Mouse (Mus musculus) urinary bladder, adult 2 months (tissue): Measurements from ENCODE around the gene Dscam. TPM values are rescaled to one million over a fixed set of nuclear protein-coding genes. Genes with fewer than 3 reads are reported as not detected.

Source experiments
- DNase-seq: peaks from one replicate; pipeline ENCODE4 v3.0.0; 2022; ENCODE audit warnings: low spot score
- polyA plus RNA-seq: library from polyadenylated mRNA; depleted of rRNA; stranded (reverse); fragments of >200 nt; gene quantifications from 2 replicates; pipeline ENCODE4 v1.2.3, GENCODE M21; 2012; rRNA removed

Dscam gene
- polyA plus RNA-seq, 1 experiment: 0.03 TPM

GRCm38 (mm10) chr16:96558341-96558740, 612.2 kb downstream of the Dscam start:
- DNase-seq: no peak

- no peak for DNase-seq
These were observed 613.9 kb downstream of the Dscam start for GRCm38 (mm10) chr16:96556621-96557020.

- DNase-seq: no peak
These were observed 615.1 kb downstream of the Dscam start for GRCm38 (mm10) chr16:96555412-96555811.

GRCm38 (mm10) chr16:96552680-96553079, 617.9 kb downstream of the Dscam start:
- DNase-seq: no peak

GRCm38 (mm10) chr16:96541056-96541455, 629.5 kb downstream of the Dscam start:
- DNase-seq: no peak

Other genes starting within 250 kb of the Dscam start
- 46.3 and 49.5 TPM in 2 replicates for gene Bace2, start 186.0 kb upstream of the Dscam start, polyA plus RNA-seq